Mouse (Mus musculus) neural tube, embryonic 15.5 days (tissue): ENCODE measurements around the gene Traf3ip3. TPM values are rescaled to one million over a fixed set of nuclear protein-coding genes. Genes with fewer than 3 reads are reported as not detected.

ENCODE experiments used
- ATAC-seq: fragments of 200-750 bp; cut with Nextera tagmentation; 2 replicates; pipeline ENCODE4 v1.8.0; 2017; ENCODE audit warnings: mild to moderate bottlenecking, moderate TSS enrichment, moderate library complexity; ENCODE audit not compliant: low FRiP score
- H3K27ac ChIP-seq: fragments of 300-500 bp; sonication (generic); replicated peaks from 2 replicates; pipeline ENCODE4 v1.5.1; 2015; ENCODE audit warnings: mild to moderate bottlenecking, inconsistent platforms
- H3K27me3 ChIP-seq: fragments of 300-500 bp; sonication (generic); replicated peaks from 2 replicates; pipeline ENCODE4 v1.6.1; 2015; ENCODE audit warnings: inconsistent platforms
- H3K36me3 ChIP-seq: fragments of 300-500 bp; sonication (generic); 2 replicates; pipeline ENCODE4 v1.6.1; 2015; ENCODE audit warnings: inconsistent platforms
- H3K4me1 ChIP-seq: fragments of 300-500 bp; sonication (generic); 2 replicates; pipeline ENCODE4 v1.6.1; 2015; ENCODE audit warnings: inconsistent platforms
- H3K4me2 ChIP-seq: fragments of 300-500 bp; sonication (generic); 2 replicates; pipeline ENCODE4 v1.6.1; 2015; ENCODE audit warnings: inconsistent platforms, mild to moderate bottlenecking, moderate library complexity
- H3K4me3 ChIP-seq: fragments of 300-500 bp; sonication (generic); replicated peaks from 2 replicates; pipeline ENCODE4 v1.5.1; 2015; ENCODE audit warnings: mild to moderate bottlenecking, inconsistent platforms
- H3K9ac ChIP-seq: fragments of 300-500 bp; sonication (generic); replicated peaks from 2 replicates; pipeline ENCODE4 v1.6.1; 2015; ENCODE audit warnings: mild to moderate bottlenecking, inconsistent platforms
- H3K9me3 ChIP-seq: fragments of 300-500 bp; sonication (generic); replicated peaks from 2 replicates; pipeline ENCODE4 v1.6.1; 2016; ENCODE audit warnings: inconsistent platforms
- WGBS: fragments of 180-500 bp; shearing (Covaris S2); methylation state at CpG from one replicate; pipeline ENCODE4 v1.1.7; 2015; ENCODE audit warnings: mixed read lengths; 5-methylcytosine and 5-hydroxymethylcytosine counted together
- polyA plus RNA-seq: library from polyadenylated mRNA; unstranded; fragments of >200 nt; fragmentation: Nextera tagmentation; extraction: Ambion mirVana; gene quantifications from 2 replicates; pipeline ENCODE4 v1.2.1, GENCODE M21; 2015

Traf3ip3 gene
- 3.8 and 15.9 TPM in 2 replicates for polyA plus RNA-seq

- ATAC-seq: no peak
- Histone ChIP-seq H3K27ac (no peak within 1 kb of the TSS), H3K4me3 (no peak within 1 kb of the TSS), H3K4me1 (no peaks in the 10 kb centered on the region), H3K27me3 (no peaks in the 10 kb centered on the region), H3K36me3 (no peaks in the 10 kb centered on the region), H3K4me2 (no peak within 1 kb of the TSS), H3K9me3 (no peaks in the 10 kb centered on the region), H3K9ac (no peak within 1 kb of the TSS)
- 60% methylated on average over 5 of the region's 5 CpGs for WGBS
These were observed at the start of gene Traf3ip3 for GRCm38 (mm10) chr1:193201383-193201778. Gene Traf3ip3, minus strand, starts transcription at chr1:193201703.

GRCm38 (mm10) chr1:193250026-193250425 lies 48.5 kb upstream of the Traf3ip3 start:
- ATAC-seq: no peak
- Histone ChIP-seq H3K4me3 (no peak overlapping the region), H3K9ac (no peak overlapping the region), H3K9me3 (no peaks in the 10 kb centered on the region), H3K27me3 (no peaks in the 10 kb centered on the region), H3K4me1 (peaks cover 8% of the 10 kb centered on the region), H3K36me3 (no peaks in the 10 kb centered on the region), H3K4me2 (no peak overlapping the region), H3K27ac (no peak overlapping the region)
- 94% methylated on average over 2 of the region's 2 CpGs for WGBS

- no peaks in the 10 kb centered on the region for H3K9me3 ChIP-seq
- no peak overlapping the region for H3K27ac ChIP-seq
- no peaks in the 10 kb centered on the region for H3K27me3 ChIP-seq
- H3K9ac ChIP-seq: no peak overlapping the region
- no peaks in the 10 kb centered on the region for H3K36me3 ChIP-seq
- no peak overlapping the region for H3K4me2 ChIP-seq
- 88% methylated on average over 6 of the region's 6 CpGs for WGBS
- H3K4me1 ChIP-seq: no peaks in the 10 kb centered on the region
- H3K4me3 ChIP-seq: no peak overlapping the region
- ATAC-seq: no peak
These were observed 42.7 kb upstream of the Traf3ip3 start for GRCm38 (mm10) chr1:193244235-193244634.

- H3K27me3 ChIP-seq: no peaks in the 10 kb centered on the region
These were observed 42.2 kb upstream of the Traf3ip3 start for GRCm38 (mm10) chr1:193243571-193244193.

GRCm38 (mm10) chr1:193242863-193243262 lies 41.4 kb upstream of the Traf3ip3 start:
- H3K27ac ChIP-seq: no peak overlapping the region
- H3K36me3 ChIP-seq: no peaks in the 10 kb centered on the region
- no peaks in the 10 kb centered on the region for H3K27me3 ChIP-seq
- H3K4me3 ChIP-seq: no peak overlapping the region
- H3K4me2 ChIP-seq: no peak overlapping the region
- no peaks in the 10 kb centered on the region for H3K9me3 ChIP-seq
- H3K4me1 ChIP-seq: no peaks in the 10 kb centered on the region
- ATAC-seq: no peak
- H3K9ac ChIP-seq: no peak overlapping the region
- WGBS: 47% methylated on average over 4 of the region's 4 CpGs

More at GRCm38 (mm10) chr1:193243571-193244193, 42.2 kb upstream of the Traf3ip3 start:
- no peak overlapping the region for H3K27ac ChIP-seq
- no peak overlapping the region for H3K9ac ChIP-seq
- no peak overlapping the region for H3K4me2 ChIP-seq
- no peaks in the 10 kb centered on the region for H3K9me3 ChIP-seq
- H3K4me1 ChIP-seq: no peaks in the 10 kb centered on the region
- ATAC-seq: no peak
- no peak overlapping the region for H3K4me3 ChIP-seq
- WGBS: 51% methylated on average over 10 of the region's 10 CpGs
- H3K36me3 ChIP-seq: no peaks in the 10 kb centered on the region

GRCm38 (mm10) chr1:193242238-193242637 lies 40.7 kb upstream of the Traf3ip3 start:
- WGBS: 70% methylated on average over 8 of the region's 8 CpGs

GRCm38 (mm10) chr1:193241436-193241835 lies 39.9 kb upstream of the Traf3ip3 start:
- H3K4me3 ChIP-seq: no peak overlapping the region
- no peak for ATAC-seq
- no peak overlapping the region for H3K9ac ChIP-seq
- H3K4me1 ChIP-seq: no peaks in the 10 kb centered on the region
- no peaks in the 10 kb centered on the region for H3K27me3 ChIP-seq
- no peak overlapping the region for H3K4me2 ChIP-seq
- 90% methylated on average over 4 of the region's 4 CpGs for WGBS
- H3K36me3 ChIP-seq: no peaks in the 10 kb centered on the region
- H3K27ac ChIP-seq: no peak overlapping the region
- no peaks in the 10 kb centered on the region for H3K9me3 ChIP-seq

More at GRCm38 (mm10) chr1:193242238-193242637, 40.7 kb upstream of the Traf3ip3 start:
- Histone ChIP-seq H3K4me1 (no peaks in the 10 kb centered on the region), H3K4me2 (no peak overlapping the region), H3K36me3 (no peaks in the 10 kb centered on the region), H3K27me3 (no peaks in the 10 kb centered on the region), H3K9ac (no peak overlapping the region), H3K27ac (no peak overlapping the region), H3K9me3 (no peaks in the 10 kb centered on the region), H3K4me3 (no peak overlapping the region)
- no peak for ATAC-seq

- no peak overlapping the region for H3K4me3 ChIP-seq
- H3K9ac ChIP-seq: no peak overlapping the region
- no peak for ATAC-seq
- no peaks in the 10 kb centered on the region for H3K27me3 ChIP-seq
- no peaks in the 10 kb centered on the region for H3K4me1 ChIP-seq
- H3K4me2 ChIP-seq: no peak overlapping the region
- H3K27ac ChIP-seq: no peak overlapping the region
- H3K36me3 ChIP-seq: no peaks in the 10 kb centered on the region
- no peaks in the 10 kb centered on the region for H3K9me3 ChIP-seq
- 53% methylated on average over 4 of the region's 4 CpGs for whole genome bisulfite sequencing
These were observed 36.9 kb upstream of the Traf3ip3 start for GRCm38 (mm10) chr1:193238426-193238825.

- no peaks in the 10 kb centered on the region for H3K36me3 ChIP-seq
- no peak overlapping the region for H3K4me3 ChIP-seq
- H3K9me3 ChIP-seq: no peaks in the 10 kb centered on the region
- no peak overlapping the region for H3K27ac ChIP-seq
- H3K4me2 ChIP-seq: no peak overlapping the region
- H3K9ac ChIP-seq: no peak overlapping the region
- WGBS: 91% methylated on average over 7 of the region's 7 CpGs
- no peaks in the 10 kb centered on the region for H3K27me3 ChIP-seq
- no peaks in the 10 kb centered on the region for H3K4me1 ChIP-seq
- ATAC-seq: no peak
These were observed 33.4 kb upstream of the Traf3ip3 start for GRCm38 (mm10) chr1:193234930-193235329.

GRCm38 (mm10) chr1:193234130-193234645 lies 32.7 kb upstream of the Traf3ip3 start:
- Histone ChIP-seq H3K27ac (no peak overlapping the region), H3K4me2 (no peak overlapping the region), H3K27me3 (no peaks in the 10 kb centered on the region), H3K9ac (no peak overlapping the region), H3K4me1 (no peaks in the 10 kb centered on the region), H3K36me3 (no peaks in the 10 kb centered on the region), H3K9me3 (no peaks in the 10 kb centered on the region), H3K4me3 (no peak overlapping the region)
- WGBS: 88% methylated on average over 2 of the region's 2 CpGs
- no peak for ATAC-seq

- Histone ChIP-seq H3K9me3 (no peaks in the 10 kb centered on the region), H3K4me1 (no peaks in the 10 kb centered on the region), H3K27ac (no peak overlapping the region), H3K4me2 (no peak overlapping the region), H3K27me3 (no peaks in the 10 kb centered on the region), H3K4me3 (no peak overlapping the region), H3K9ac (no peak overlapping the region), H3K36me3 (no peaks in the 10 kb centered on the region)
- WGBS: 87% methylated on average over 2 of the region's 2 CpGs
- no peak for ATAC-seq
These were observed 31.2 kb upstream of the Traf3ip3 start for GRCm38 (mm10) chr1:193232732-193233131.

GRCm38 (mm10) chr1:193230935-193231334 lies 29.4 kb upstream of the Traf3ip3 start:
- Histone ChIP-seq H3K4me3 (no peak overlapping the region), H3K36me3 (no peaks in the 10 kb centered on the region), H3K27ac (no peak overlapping the region), H3K4me2 (no peak overlapping the region), H3K9ac (no peak overlapping the region), H3K9me3 (no peaks in the 10 kb centered on the region), H3K27me3 (no peaks in the 10 kb centered on the region), H3K4me1 (no peaks in the 10 kb centered on the region)
- no peak for ATAC-seq
- WGBS: 87% methylated on average over 5 of the region's 5 CpGs
